Mouse (Mus musculus): Measurements from ENCODE around the gene Inhbc. TPM values are rescaled to one million over a fixed set of nuclear protein-coding genes. Genes with fewer than 3 reads are reported as not detected.

Inhbc gene
- 0.07 and 0.16 TPM in 2 replicates for polyA plus RNA-seq (2012; rRNA removed; ENCODE audit: low replicate concordance)

GRCm38 (mm10) chr10:127369834-127370820, at the start of gene Inhbc:
Inhbc (minus strand) TSS chr10:127370431.

GRCm38 (mm10) chr10:127380251-127380691, 10.0 kb upstream of the Inhbc start, which contains the start of gene R3hdm2:
R3hdm2 (plus strand) TSS chr10:127380327.

GRCm38 (mm10) chr10:127353909-127354895, 16.0 kb downstream of the Inhbc start, which contains the start of gene Inhbe:
Inhbe (minus strand) TSS chr10:127354411.

GRCm38 (mm10) chr10:127341891-127342639, 28.2 kb downstream of the Inhbc start, which contains the start of gene Gli1:
Gli1 (minus strand) TSS chr10:127341974.

GRCm38 (mm10) chr10:127321621-127322020, 48.6 kb downstream of the Inhbc start, which contains the start of gene Arhgap9:
Arhgap9 (plus strand) TSS chr10:127321964.

GRCm38 (mm10) chr10:127311476-127312355, 58.5 kb downstream of the Inhbc start, which contains the start of gene Mars:
Mars (minus strand) TSS chr10:127311786.

Other genes with a start within 250 kb of the Inhbc start
- 93.3 and 122 TPM in 2 replicates for gene Os9, start 249.3 kb downstream of the Inhbc start, polyA plus RNA-seq (2012; rRNA removed; ENCODE audit: low replicate concordance)
- 360 and 560 TPM in 2 replicates for gene B4galnt1, start 205.2 kb downstream of the Inhbc start, polyA plus RNA-seq (2012; rRNA removed; ENCODE audit: low replicate concordance)
- 0.82 and 1.6 TPM in 2 replicates for gene Slc26a10, start 189.8 kb downstream of the Inhbc start, polyA plus RNA-seq (2012; rRNA removed; ENCODE audit: low replicate concordance)
- 14.2 and 14.6 TPM in 2 replicates for gene Arhgef25, start 180.3 kb downstream of the Inhbc start, polyA plus RNA-seq (2012; rRNA removed; ENCODE audit: low replicate concordance)
- 35.7 and 63.9 TPM in 2 replicates for gene Dtx3, start 174.7 kb downstream of the Inhbc start, polyA plus RNA-seq (2012; rRNA removed; ENCODE audit: low replicate concordance)
- gene Pip4k2c, start 158.8 kb downstream of the Inhbc start, polyA plus RNA-seq (2012; rRNA removed; ENCODE audit: low replicate concordance), result 17.3 and 27.4 TPM in 2 replicates
- gene Kif5a, start 107.1 kb downstream of the Inhbc start, polyA plus RNA-seq (2012; rRNA removed; ENCODE audit: low replicate concordance), result 1.7 and 6.0 TPM in 2 replicates
- gene Dctn2, start 104.1 kb downstream of the Inhbc start, polyA plus RNA-seq (2012; rRNA removed; ENCODE audit: low replicate concordance), result 160 and 195 TPM in 2 replicates
- 74.0 and 74.1 TPM in 2 replicates for gene Mbd6, start 81.4 kb downstream of the Inhbc start, polyA plus RNA-seq (2012; rRNA removed; ENCODE audit: low replicate concordance)
- 20.5 and 36.1 TPM in 2 replicates for gene Mars, start 58.6 kb downstream of the Inhbc start, polyA plus RNA-seq (2012; rRNA removed; ENCODE audit: low replicate concordance)
- gene Arhgap9, start 48.5 kb downstream of the Inhbc start, polyA plus RNA-seq (2012; rRNA removed; ENCODE audit: low replicate concordance), result 5.5 and 13.7 TPM in 2 replicates
- 8.0 and 8.8 TPM in 2 replicates for gene Gli1, start 28.5 kb downstream of the Inhbc start, polyA plus RNA-seq (2012; rRNA removed; ENCODE audit: low replicate concordance)
- gene Inhbe, start 16.0 kb downstream of the Inhbc start, polyA plus RNA-seq (2012; rRNA removed; ENCODE audit: low replicate concordance), result not detected in 2 replicates
- gene R3hdm2, start 9.9 kb upstream of the Inhbc start, polyA plus RNA-seq (2012; rRNA removed; ENCODE audit: low replicate concordance), result 96.4 and 136 TPM in 2 replicates
- gene Stac3, start 131.3 kb upstream of the Inhbc start, polyA plus RNA-seq (2012; rRNA removed; ENCODE audit: low replicate concordance), result 0.39 TPM in 1 of 2 replicates, not detected in the other
- gene Ndufa4l2, start 144.5 kb upstream of the Inhbc start, polyA plus RNA-seq (2012; rRNA removed; ENCODE audit: low replicate concordance), result 7.5 and 9.9 TPM in 2 replicates
- gene Shmt2, start 152.0 kb upstream of the Inhbc start, polyA plus RNA-seq (2012; rRNA removed; ENCODE audit: low replicate concordance), result 48.3 and 61.7 TPM in 2 replicates
- gene Nxph4, start 164.1 kb upstream of the Inhbc start, polyA plus RNA-seq (2012; rRNA removed; ENCODE audit: low replicate concordance), result 0.15 TPM in 2 replicates

Data from duodenum, adult 2 months (tissue).